Mouse (Mus musculus): ENCODE measurements at regions not wholly inside any gene's neighbourhood (a gene's known extent, or its start where the extent isn't known, plus 50 kb on each side); places are given as distances from the start of the nearest gene placed in this dataset.

- no peak for DNase-seq (ENCODE audit: low read depth, low spot score)
Measured at GRCm38 (mm10) chr5:6356161-6356560, 607.0 kb upstream of the Steap1 start.

GRCm38 (mm10) chr5:6347279-6347678, 598.2 kb upstream of the Steap1 start:
- no peak for DNase-seq (ENCODE audit: low read depth, low spot score)

- no peak for DNase-seq (ENCODE audit: low read depth, low spot score)
Measured at GRCm38 (mm10) chr5:6344751-6345150, 595.6 kb upstream of the Steap1 start.

GRCm38 (mm10) chr5:6329611-6330010, 580.5 kb upstream of the Steap1 start:
- peak; percentile 48 for DNase-seq (ENCODE audit: low read depth, low spot score)

- peak; percentile 36 for DNase-seq (ENCODE audit: low read depth, low spot score)
Measured at GRCm38 (mm10) chr5:6328555-6328954, 579.4 kb upstream of the Steap1 start.

- DNase-seq (ENCODE audit: low read depth, low spot score), result peak; percentile 69
Measured at GRCm38 (mm10) chr5:6298571-6298970, 549.4 kb upstream of the Steap1 start.

- DNase-seq (ENCODE audit: low read depth, low spot score), result no peak
Measured at GRCm38 (mm10) chr5:6294336-6294735, 545.2 kb upstream of the Steap1 start.

- DNase-seq (ENCODE audit: low read depth, low spot score), result no peak
Measured at GRCm38 (mm10) chr5:6251207-6251606, 502.1 kb upstream of the Steap1 start.

Measured in ZHBTc4 (cell line).